Mouse (Mus musculus) CH12.LX (cell line): ENCODE measurements around the gene Trim16. TPM values are rescaled to one million over a fixed set of nuclear protein-coding genes. Genes with fewer than 3 reads are reported as not detected.

ENCODE experiments used
- DNase-seq: peaks from one replicate; pipeline ENCODE4 v3.0.0-alpha.2; 2013; ENCODE audit errors: extremely low read depth
- H3K27ac ChIP-seq: 2 replicates; pipeline ENCODE4 v1.5.1; 2012; ENCODE audit warnings: low read depth, mild to moderate bottlenecking, control low read depth, moderate library complexity; ENCODE audit not compliant: insufficient read depth
- H3K27me3 ChIP-seq: replicated peaks from 2 replicates; pipeline ENCODE3; 2012; ENCODE audit warnings: inconsistent platforms
- H3K36me3 ChIP-seq, 2 experiments: replicated peaks in 1 of 2; 2 replicates each; pipeline versions ENCODE3 to v1.6.1; 2012; ENCODE audit warnings: inconsistent platforms in 1 of 2, low read length in 1 of 2, mild to moderate bottlenecking in 1 of 2, mixed read lengths in 1 of 2, moderate library complexity in 1 of 2; ENCODE audit not compliant: control insufficient read depth in 1 of 2, insufficient read depth in 1 of 2
- H3K4me1 ChIP-seq, 2 experiments: 2 replicates each; pipeline ENCODE4 v1.6.1; 2012; ENCODE audit warnings: inconsistent platforms in 1 of 2, moderate library complexity in 1 of 2; ENCODE audit not compliant: insufficient read depth in 2 of 2, control insufficient read depth in 1 of 2
- H3K4me2 ChIP-seq: 2 replicates; pipeline ENCODE4 v1.6.1; 2012; ENCODE audit warnings: low read depth, mild to moderate bottlenecking, control low read depth; ENCODE audit not compliant: poor library complexity, insufficient read depth, severe bottlenecking
- H3K4me3 ChIP-seq, 3 experiments: fragments of 150-350 bp in 1 of 3; sonication (generic) in 1 of 3; replicated peaks in 1 of 3; 2 replicates each; pipeline versions ENCODE3 to v1.5.1; 2011 to 2012; ENCODE audit warnings: low read depth in 2 of 3, low read length in 2 of 3, mild to moderate bottlenecking in 2 of 3, moderate library complexity in 2 of 3, control low read depth in 1 of 3, improper control_type of control experiment in 1 of 3, inconsistent platforms in 1 of 3, mixed read lengths in 1 of 3; ENCODE audit not compliant: poor library complexity in 1 of 3
- H3K79me2 ChIP-seq: replicated peaks from 2 replicates; pipeline ENCODE4 v1.6.1; 2012; ENCODE audit warnings: mild to moderate bottlenecking, moderate library complexity; ENCODE audit not compliant: control insufficient read depth, poor library complexity, insufficient read depth, severe bottlenecking; ENCODE audit errors: extremely low read depth
- H3K9ac ChIP-seq: 2 replicates; pipeline ENCODE4 v1.6.1; 2012; ENCODE audit warnings: low read depth, mild to moderate bottlenecking, control low read depth, moderate library complexity; ENCODE audit not compliant: insufficient read depth
- H3K9me3 ChIP-seq: replicated peaks from 2 replicates; pipeline ENCODE3; 2012; ENCODE audit warnings: low read length, inconsistent platforms, mixed read lengths
- BHLHE40 ChIP-seq: IDR thresholded peaks from 2 replicates; pipeline ENCODE4 v1.6.1; 2011; ENCODE audit warnings: mild to moderate bottlenecking, low read depth, low read length, improper control_type of control experiment
- CHD1 ChIP-seq: IDR thresholded peaks from 2 replicates; pipeline ENCODE4 v1.6.1; 2012; ENCODE audit warnings: low read depth, low read length, improper control_type of control experiment, inconsistent platforms
- CTCF ChIP-seq, 2 experiments: IDR thresholded peaks in 1 of 2; conservative IDR thresholded peaks in 1 of 2; 2 replicates each; pipeline ENCODE4 v1.5.1; 2011 to 2012; ENCODE audit warnings: low read depth in 2 of 2, low read length in 2 of 2, improper control_type of control experiment in 1 of 2, inconsistent platforms in 1 of 2, mild to moderate bottlenecking in 1 of 2, moderate library complexity in 1 of 2
- ETS1 ChIP-seq: conservative IDR thresholded peaks from 2 replicates; pipeline ENCODE4 v1.6.1; 2012; ENCODE audit warnings: low read depth, mild to moderate bottlenecking, inconsistent platforms, low read length, improper control_type of control experiment, moderate library complexity
- GABPA ChIP-seq: IDR thresholded peaks from 2 replicates; pipeline ENCODE4 v1.6.1; 2012; ENCODE audit warnings: low read depth, low read length, improper control_type of control experiment, inconsistent platforms; ENCODE audit not compliant: insufficient replicate concordance
- IRF4 ChIP-seq: IDR thresholded peaks from 2 replicates; pipeline ENCODE4 v1.6.1; 2014; ENCODE audit warnings: low read depth, mild to moderate bottlenecking, inconsistent platforms, low read length, improper control_type of control experiment
- JUN ChIP-seq: IDR thresholded peaks from 2 replicates; pipeline ENCODE4 v1.6.1; 2011; ENCODE audit warnings: low read depth, mild to moderate bottlenecking, low read length, improper control_type of control experiment, moderate library complexity; ENCODE audit not compliant: insufficient read depth
- JUND ChIP-seq: conservative IDR thresholded peaks from 2 replicates; pipeline ENCODE4 v1.6.1; 2011; ENCODE audit warnings: low read depth, low read length, improper control_type of control experiment
- KAT2A ChIP-seq: IDR thresholded peaks from 2 replicates; pipeline ENCODE4 v1.6.1; 2012; ENCODE audit warnings: low read length, improper control_type of control experiment, inconsistent platforms; ENCODE audit not compliant: insufficient replicate concordance
- MAFK ChIP-seq: IDR thresholded peaks from 2 replicates; pipeline ENCODE4 v1.6.1; 2011; ENCODE audit warnings: low read length, improper control_type of control experiment; ENCODE audit not compliant: insufficient replicate concordance
- MAZ ChIP-seq: IDR thresholded peaks from 2 replicates; pipeline ENCODE4 v1.6.1; 2012; ENCODE audit warnings: low read depth, mild to moderate bottlenecking, inconsistent platforms, low read length, improper control_type of control experiment, moderate library complexity
- MXI1 ChIP-seq: IDR thresholded peaks from 2 replicates; pipeline ENCODE4 v1.6.1; 2011; ENCODE audit warnings: mild to moderate bottlenecking, low read depth, low read length, improper control_type of control experiment
- MYC ChIP-seq: IDR thresholded peaks from 2 replicates; pipeline ENCODE4 v1.6.1; 2011; ENCODE audit warnings: low read depth, mild to moderate bottlenecking, improper control_type of control experiment, low read length
- NRF1 ChIP-seq: IDR thresholded peaks from 2 replicates; pipeline ENCODE4 v1.6.1; 2014; ENCODE audit warnings: low read depth, mild to moderate bottlenecking, inconsistent platforms, low read length, improper control_type of control experiment, moderate library complexity
- PAX5 ChIP-seq: IDR thresholded peaks from 2 replicates; pipeline ENCODE4 v1.6.1; 2012; ENCODE audit warnings: low read length, inconsistent platforms, mixed read lengths
- POLR2A ChIP-seq: IDR thresholded peaks from 2 replicates; pipeline ENCODE4 v1.6.1; 2011; ENCODE audit warnings: low read depth, mild to moderate bottlenecking, improper control_type of control experiment, low read length
- RCOR1 ChIP-seq: conservative IDR thresholded peaks from 2 replicates; pipeline ENCODE4 v1.6.1; 2012; ENCODE audit warnings: low read depth, mild to moderate bottlenecking, inconsistent platforms, low read length, improper control_type of control experiment
- SIN3A ChIP-seq: IDR thresholded peaks from 2 replicates; pipeline ENCODE4 v1.6.1; 2012; ENCODE audit warnings: low read length, improper control_type of control experiment, inconsistent platforms
- TCF12 ChIP-seq: IDR thresholded peaks from 2 replicates; pipeline ENCODE4 v1.6.1; 2014; ENCODE audit warnings: low read depth, mild to moderate bottlenecking, inconsistent platforms, low read length, improper control_type of control experiment
- USF1 ChIP-seq: IDR thresholded peaks from 2 replicates; pipeline ENCODE4 v1.6.1; 2014; ENCODE audit warnings: low read depth, mild to moderate bottlenecking, inconsistent platforms, low read length, improper control_type of control experiment
- ZC3H11A ChIP-seq: IDR thresholded peaks from 2 replicates; pipeline ENCODE4 v1.6.1; 2012; ENCODE audit warnings: low read depth, mild to moderate bottlenecking, inconsistent platforms, low read length, improper control_type of control experiment
- ZKSCAN1 ChIP-seq: IDR thresholded peaks from 2 replicates; pipeline ENCODE4 v1.6.1; 2012; ENCODE audit warnings: low read depth, inconsistent platforms, low read length, improper control_type of control experiment, borderline replicate concordance
- ZNF384 ChIP-seq: IDR thresholded peaks from 2 replicates; pipeline ENCODE4 v1.6.1; 2012; ENCODE audit warnings: low read depth, low read length, improper control_type of control experiment, inconsistent platforms
- dilution Hi-C: fragments of 300-500 bp; cut with MboI; formaldehyde crosslinking; loops from 2 replicates; pipeline ENCODE4 v1.14.3; 2020; ENCODE audit warnings: low sequenced_read_pairs; ENCODE audit not compliant: extremely low pct_unique_long_range_greater_than_20kb, extremely low pct_ligation_motif_present
- in situ Hi-C: fragments of 300-500 bp; cut with MboI; formaldehyde crosslinking; loops from 3 replicates; pipeline ENCODE4 v1.14.3; 2019; ENCODE audit warnings: low sequenced_read_pairs, low pct_ligation_motif_present, low pct_unique_long_range_greater_than_20kb, mixed read lengths
- polyA plus RNA-seq: library from polyadenylated mRNA; unstranded; fragments of >175 nt; gene quantifications from 2 replicates; pipeline ENCODE4 v1.2.1, GENCODE M21; 2012; ENCODE audit warnings: low read depth; ENCODE audit not compliant: insufficient read length
- total RNA-seq, 2 experiments: library from RNA; depleted of rRNA; stranded (reverse); fragments of 300-350 nt in 1 of 2; fragments of >200 nt in 1 of 2; gene quantifications; 2 replicates each; pipeline ENCODE4 v1.2.3; 2012 to 2014

The Trim16 gene
- total and polyA plus RNA-seq, 3 experiments = not detected

DNA sequence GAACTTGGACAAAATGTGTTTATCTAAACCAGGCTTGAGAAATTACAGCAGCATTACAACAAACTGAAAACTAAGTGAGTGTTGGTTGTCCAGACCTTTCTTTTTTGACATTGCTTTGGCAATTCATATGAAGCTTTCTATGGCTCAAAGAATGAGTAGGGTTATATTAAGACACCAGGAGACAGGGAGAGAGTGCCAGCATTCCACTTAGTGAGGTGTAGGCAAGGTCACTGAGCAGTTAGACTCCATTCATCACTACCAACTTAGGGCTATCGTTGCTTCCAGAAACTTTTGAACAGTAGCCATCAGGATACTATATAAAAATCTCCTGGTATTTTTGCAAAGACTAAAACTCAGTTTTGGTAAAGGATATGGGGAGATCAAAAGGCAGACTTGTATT is 57.4 kb downstream of the Trim16 start:
- Histone ChIP-seq H3K79me2 (peaks cover 10% of the 10 kb centered on the region), H3K27me3 (peaks cover 2% of the 10 kb centered on the region), H3K4me2 (no peak overlapping the region), H3K36me3 (peaks cover 0 to 8% of the 10 kb centered on the region in 2 experiments), H3K4me3 (no peak overlapping the region), H3K9me3 (no peaks in the 10 kb centered on the region), H3K4me1 (peaks cover 11 to 61% of the 10 kb centered on the region in 2 experiments), H3K27ac (no peak overlapping the region), H3K9ac (no peak overlapping the region)
- in situ Hi-C loops = no loop called here
- no peak for DNase-seq
- dilution Hi-C loops = no loop called here
- no peak for TF ChIP-seq JUND

GRCm38 (mm10) chr11:62878728-62879127 is 58.7 kb downstream of the Trim16 start:
- no peaks in the 10 kb centered on the region for H3K9me3 ChIP-seq
- TF ChIP-seq PAX5 (no peak), NRF1 (no peak), ZKSCAN1 (no peak), CHD1 (peak; percentile 80), KAT2A (no peak), MAZ (no peak), SIN3A (no peak)
- dilution Hi-C loops (no loop called here), in situ Hi-C loops (no loop called here)
- peaks cover 10% of the 10 kb centered on the region for H3K79me2 ChIP-seq
- H3K27me3 ChIP-seq = peaks cover 2% of the 10 kb centered on the region
- DNase-seq = no peak
- H3K27ac ChIP-seq = no peak overlapping the region
- peaks cover 11 to 62% of the 10 kb centered on the region in 2 experiments for H3K4me1 ChIP-seq
- peak overlapping the region; percentile 31 for H3K9ac ChIP-seq
- peaks cover 6 to 20% of the 10 kb centered on the region in 2 experiments for H3K36me3 ChIP-seq
- peak overlapping the region in 2 of 3 experiments; percentile 72 to 74 for H3K4me3 ChIP-seq
- peak overlapping the region; percentile 34 for H3K4me2 ChIP-seq

- Histone ChIP-seq H3K9ac (peak within 1 kb of the TSS; percentile 74), H3K36me3 (peaks cover 6 to 27% of the 10 kb centered on the region in 2 experiments), H3K27ac (peak within 1 kb of the TSS; percentile 37), H3K79me2 (peaks cover 10% of the 10 kb centered on the region), H3K27me3 (peaks cover 2% of the 10 kb centered on the region), H3K4me2 (peak within 1 kb of the TSS; percentile 95), H3K4me1 (peaks cover 11 to 62% of the 10 kb centered on the region in 2 experiments), H3K4me3 (peak within 1 kb of the TSS; percentile 72 to 84 (median 80)), H3K9me3 (no peaks in the 10 kb centered on the region)
- in situ Hi-C loops = no loop called here
- dilution Hi-C loops = no loop called here
- peak; percentile 99 for DNase-seq
- TF ChIP-seq MAFK (no peak), ZKSCAN1 (no peak), BHLHE40 (peak; percentile 49), USF1 (peak; percentile 14; the same call in 1 of the 2 replicates), ZC3H11A (no peak), ETS1 (peak; percentile 35), TCF12 (peak; percentile 84), SIN3A (peak; percentile 76; the same call in 1 of the 2 replicates), CTCF (conservative IDR thresholded peaks at IDR 0.05 in 1 of 2, IDR thresholded peaks at IDR 0.05 in 1 of 2; ENCODE audit: low read depth in 2 of 2, low read length in 2 of 2) (no peak), RCOR1 (no peak), MYC (peak; percentile 58; the same call in 1 of the 2 replicates), PAX5 (no peak), IRF4 (0 out of 2 replicates have a peak, but pooled peaks have one; percentile 9), POLR2A (peak; percentile 96), MXI1 (peak; percentile 90), ZNF384 (no peak), GABPA (no peak; the same call in 1 of the 2 replicates), JUN (no peak), NRF1 (peak; percentile 56)
Observed at GRCm38 (mm10) chr11:62879220-62880048, 59.4 kb downstream of the Trim16 start, which contains the start of gene Tvp23b. Gene Tvp23b, plus strand, starts transcription at chr11:62879455.
